Mouse (Mus musculus) kidney, embryonic 14.5 days (tissue): ENCODE data around the gene Epb41. TPM values are rescaled to one million over a fixed set of nuclear protein-coding genes. Genes with fewer than 3 reads are reported as not detected.

Experiments
- ATAC-seq: fragments of 200-750 bp; cut with Nextera tagmentation; 2 replicates; pipeline ENCODE4 v1.8.0; 2017; ENCODE audit warnings: moderate number of reproducible peaks, mild to moderate bottlenecking, moderate TSS enrichment, moderate library complexity; ENCODE audit not compliant: low FRiP score, low TSS enrichment
- H3K27ac ChIP-seq: fragments of 300-500 bp; sonication (generic); 2 replicates; pipeline ENCODE4 v1.5.1; 2014; ENCODE audit warnings: low read depth, mild to moderate bottlenecking, low read length, moderate library complexity, mixed read lengths
- H3K27me3 ChIP-seq: fragments of 300-500 bp; sonication (generic); 2 replicates; pipeline ENCODE4 v1.6.1; 2014; ENCODE audit warnings: mild to moderate bottlenecking, low read length; ENCODE audit not compliant: control insufficient read depth, insufficient read depth
- H3K36me3 ChIP-seq: fragments of 300-500 bp; sonication (generic); 2 replicates; pipeline ENCODE4 v1.6.1; 2014; ENCODE audit warnings: low read length, mixed read lengths; ENCODE audit not compliant: control insufficient read depth, insufficient read depth
- H3K4me1 ChIP-seq: fragments of 300-500 bp; sonication (generic); 2 replicates; pipeline ENCODE4 v1.6.1; 2014; ENCODE audit warnings: low read length, mixed read lengths; ENCODE audit not compliant: control insufficient read depth, insufficient read depth
- H3K4me2 ChIP-seq: fragments of 300-500 bp; sonication (generic); replicated peaks from 2 replicates; pipeline ENCODE4 v1.6.1; 2014; ENCODE audit warnings: low read depth, mild to moderate bottlenecking, low read length
- H3K4me3 ChIP-seq: fragments of 300-500 bp; sonication (generic); 2 replicates; pipeline ENCODE4 v1.5.1; 2014; ENCODE audit warnings: mild to moderate bottlenecking, low read length
- H3K9ac ChIP-seq: fragments of 300-500 bp; sonication (generic); 2 replicates; pipeline ENCODE4 v1.6.1; 2014; ENCODE audit warnings: low read depth, mild to moderate bottlenecking, low read length, moderate library complexity
- H3K9me3 ChIP-seq: fragments of 300-500 bp; sonication (generic); 2 replicates; pipeline ENCODE4 v1.6.1; 2016; ENCODE audit warnings: low read length; ENCODE audit not compliant: control insufficient read depth
- WGBS: fragments of 180-500 bp; shearing (Covaris S2); extraction: QIAGEN DNeasy Blood & Tissue Kit; methylation state at CpG from one replicate; pipeline ENCODE4 v1.1.7; 2014; 5-methylcytosine and 5-hydroxymethylcytosine counted together
- polyA plus RNA-seq: library from polyadenylated mRNA; unstranded; fragments of >200 nt; fragmentation: Nextera tagmentation; extraction: Ambion mirVana; gene quantifications from 2 replicates; pipeline ENCODE4 v1.2.1, GENCODE M21; 2014

Gene Epb41
- polyA plus RNA-seq, 1 experiment from 2014 or later = 78.5 TPM

- H3K27ac ChIP-seq = no peak overlapping the region
These were observed 2.3 kb upstream of the Epb41 start for GRCm38 (mm10) chr4:132077445-132077844.

GRCm38 (mm10) chr4:132076480-132077405 lies 1.6 kb upstream of the Epb41 start:
- peak overlapping the region; percentile 37; the same call in 1 of the 2 replicates for H3K27ac ChIP-seq
- H3K27me3 ChIP-seq = peaks cover 3% of the 10 kb centered on the region; the same call in 1 of the 2 replicates
- H3K4me3 ChIP-seq = no peak overlapping the region
- no peak overlapping the region for H3K4me2 ChIP-seq
- 0 out of 2 replicates have a peak, but pooled peaks cover 4% of the 10 kb centered on the region for H3K4me1 ChIP-seq
- H3K9me3 ChIP-seq = no peaks in the 10 kb centered on the region
- 27% methylated on average over 20 of the region's 20 CpGs for WGBS
- H3K36me3 ChIP-seq = no peaks in the 10 kb centered on the region
- ATAC-seq = no peak
- no peak overlapping the region for H3K9ac ChIP-seq

More at GRCm38 (mm10) chr4:132077445-132077844, 2.3 kb upstream of the Epb41 start:
- Histone ChIP-seq H3K4me2 (no peak overlapping the region), H3K9ac (no peak overlapping the region), H3K9me3 (no peaks in the 10 kb centered on the region), H3K4me1 (0 out of 2 replicates have a peak, but pooled peaks cover 4% of the 10 kb centered on the region), H3K4me3 (no peak overlapping the region), H3K36me3 (no peaks in the 10 kb centered on the region), H3K27me3 (peaks cover 3% of the 10 kb centered on the region; the same call in 1 of the 2 replicates)
- WGBS = 72% methylated on average over 7 of the region's 7 CpGs
- ATAC-seq = no peak

DNA sequence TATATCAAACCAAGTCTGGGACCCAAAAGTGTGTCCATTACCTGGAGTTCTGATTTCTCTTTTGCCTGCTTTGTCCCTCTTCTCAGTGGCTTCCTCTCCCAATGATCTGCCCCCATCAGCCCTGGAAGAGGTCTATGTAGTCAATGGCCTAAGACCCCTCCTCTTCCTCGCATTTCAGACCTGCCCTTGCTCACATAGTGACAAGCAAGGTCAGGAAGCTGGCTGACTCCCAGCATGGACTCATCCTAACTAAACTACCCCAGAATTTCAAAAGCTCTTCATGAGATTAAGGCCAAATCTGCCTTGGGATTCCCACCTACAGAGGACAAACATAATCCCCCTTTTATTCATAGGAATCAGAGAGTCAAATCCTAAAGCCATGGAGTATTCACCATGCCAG lies 675 bp upstream of the Epb41 start:
- no peak for ATAC-seq
- H3K9ac ChIP-seq = no peak overlapping the region
- 48% methylated on average over 1 of the region's 1 CpGs for WGBS
- H3K4me3 ChIP-seq = peak overlapping the region; percentile 80
- peak overlapping the region; percentile 100; the same call in 1 of the 2 replicates for H3K4me2 ChIP-seq
- no peaks in the 10 kb centered on the region for H3K36me3 ChIP-seq
- 0 out of 2 replicates have a peak, but pooled peaks cover 4% of the 10 kb centered on the region for H3K4me1 ChIP-seq
- H3K9me3 ChIP-seq = no peaks in the 10 kb centered on the region
- no peak overlapping the region for H3K27ac ChIP-seq
- peaks cover 3% of the 10 kb centered on the region; the same call in 1 of the 2 replicates for H3K27me3 ChIP-seq

DNA sequence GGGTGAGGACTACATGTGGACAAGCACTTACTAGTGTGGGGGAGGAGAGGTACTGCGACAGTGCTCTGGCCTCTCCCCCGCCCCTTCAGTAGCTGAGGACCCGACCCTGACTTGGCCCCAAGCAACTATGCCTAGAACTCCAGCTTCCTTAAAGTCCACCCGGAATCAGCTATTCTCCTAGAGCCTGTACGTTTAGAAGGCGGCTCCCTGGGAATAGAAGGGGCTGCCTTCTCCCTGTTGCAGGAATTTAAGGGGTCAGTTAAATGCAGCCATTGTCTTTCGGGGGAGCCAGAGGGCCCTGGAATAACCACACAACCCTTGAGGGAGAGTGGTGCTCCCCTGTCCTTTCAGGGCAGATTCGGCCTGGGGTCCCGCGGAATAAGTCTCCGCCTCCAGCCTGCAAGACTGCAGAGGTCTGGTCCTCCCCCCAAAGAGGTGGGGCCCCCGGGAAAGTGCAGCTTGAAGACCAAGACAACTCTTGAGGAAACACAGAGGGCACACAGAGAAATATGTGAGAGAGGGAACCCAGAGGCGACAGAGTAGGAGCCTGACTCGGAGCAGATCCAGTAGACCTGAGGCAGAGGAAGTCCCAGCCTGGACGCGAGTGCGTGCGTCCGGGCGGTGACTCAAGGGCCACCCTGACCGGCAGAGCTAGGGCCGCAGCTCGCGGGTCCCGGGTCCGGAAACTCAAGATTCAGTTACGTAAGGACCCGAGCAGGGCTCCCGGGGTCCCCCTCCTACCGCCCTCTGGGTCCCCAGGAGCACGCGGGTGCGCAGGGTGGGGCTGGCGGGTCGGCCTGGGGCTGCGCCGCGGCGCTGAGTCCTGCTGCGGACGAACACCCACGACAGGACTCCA lies 816 bp downstream of the Epb41 start, which contains the start of gene Gm10300:
Gene Gm10300, plus strand, starts transcription at position 621 of the 856 bp plus-strand sequence.
- 0 out of 2 replicates have a peak, but pooled peaks cover 4% of the 10 kb centered on the region for H3K4me1 ChIP-seq

GRCm38 (mm10) chr4:132072946-132073345 lies 2.2 kb downstream of the Epb41 start:
- Histone ChIP-seq H3K9ac (no peak overlapping the region), H3K27ac (no peak overlapping the region), H3K4me2 (no peak overlapping the region), H3K27me3 (peaks cover 3% of the 10 kb centered on the region; the same call in 1 of the 2 replicates), H3K4me1 (0 out of 2 replicates have a peak, but pooled peaks cover 4% of the 10 kb centered on the region), H3K9me3 (no peaks in the 10 kb centered on the region), H3K4me3 (no peak overlapping the region), H3K36me3 (no peaks in the 10 kb centered on the region)
- ATAC-seq = no peak
- 81% methylated on average over 6 of the region's 6 CpGs for WGBS

More for the DNA sequence above, 816 bp downstream of the Epb41 start, which contains the start of gene Gm10300:
- H3K9me3 ChIP-seq = no peaks in the 10 kb centered on the region
- peak within 1 kb of the TSS; percentile 100 for H3K4me2 ChIP-seq
- no peaks in the 10 kb centered on the region for H3K36me3 ChIP-seq
- under 1% methylated on average over 42 of the region's 42 CpGs for WGBS
- H3K4me3 ChIP-seq = peak within 1 kb of the TSS; percentile 80
- peaks cover 3% of the 10 kb centered on the region; the same call in 1 of the 2 replicates for H3K27me3 ChIP-seq
- H3K9ac ChIP-seq = peak within 1 kb of the TSS; percentile 78
- H3K27ac ChIP-seq = peak within 1 kb of the TSS; percentile 47; the same call in 1 of the 2 replicates
- ATAC-seq = peak; percentile 40

- Histone ChIP-seq H3K4me1 (0 out of 2 replicates have a peak, but pooled peaks cover 3% of the 10 kb centered on the region), H3K27me3 (peaks cover 3% of the 10 kb centered on the region; the same call in 1 of the 2 replicates), H3K9ac (no peak overlapping the region), H3K4me2 (no peak overlapping the region), H3K9me3 (no peaks in the 10 kb centered on the region), H3K4me3 (no peak overlapping the region), H3K36me3 (no peaks in the 10 kb centered on the region), H3K27ac (no peak overlapping the region)
- no peak for ATAC-seq
- 77% methylated on average over 3 of the region's 3 CpGs for WGBS
These were observed 3.0 kb downstream of the Epb41 start for GRCm38 (mm10) chr4:132072156-132072555.

DNA sequence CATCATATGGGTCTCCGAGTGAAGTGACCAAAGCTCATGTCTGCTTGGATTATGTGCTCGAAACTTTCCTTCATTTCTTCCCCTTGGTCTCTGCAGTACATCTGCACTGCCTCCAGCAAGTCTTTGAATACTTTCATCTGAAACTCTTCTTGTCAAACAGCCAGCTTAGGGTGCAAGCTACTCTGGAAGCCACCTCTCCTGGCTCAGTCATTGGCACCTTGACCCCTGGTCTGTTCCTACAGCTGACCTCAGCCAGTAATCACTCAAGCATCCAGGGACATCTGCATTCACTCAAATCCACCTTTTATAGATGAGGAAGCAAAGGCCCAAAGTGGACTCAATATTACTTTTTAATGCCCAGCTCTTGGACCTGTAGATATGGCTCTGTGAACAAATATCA lies 3.4 kb downstream of the Epb41 start:
- no peaks in the 10 kb centered on the region for H3K4me1 ChIP-seq
- H3K27ac ChIP-seq = no peak overlapping the region
- H3K9ac ChIP-seq = no peak overlapping the region
- no peaks in the 10 kb centered on the region for H3K9me3 ChIP-seq
- H3K4me2 ChIP-seq = no peak overlapping the region
- 89% methylated on average over 2 of the region's 2 CpGs for WGBS
- ATAC-seq = no peak
- H3K4me3 ChIP-seq = no peak overlapping the region
- H3K27me3 ChIP-seq = peaks cover 3% of the 10 kb centered on the region; the same call in 1 of the 2 replicates
- no peaks in the 10 kb centered on the region for H3K36me3 ChIP-seq

DNA sequence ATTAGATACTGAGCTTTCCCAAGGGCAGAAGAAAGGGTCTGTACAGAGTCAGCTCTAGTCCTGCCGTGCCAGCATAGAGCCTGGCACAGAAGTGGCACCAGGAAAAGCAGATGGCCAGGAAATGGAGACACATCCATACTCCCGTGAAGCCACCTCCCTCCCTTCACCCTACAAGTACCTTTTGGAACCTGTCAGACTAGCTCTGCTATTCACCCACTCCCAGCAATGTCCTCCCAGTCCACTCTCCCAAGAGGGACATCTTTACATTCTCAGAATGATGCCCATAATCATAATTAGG lies 7.2 kb downstream of the Epb41 start:
- no peaks in the 10 kb centered on the region; the same call in 1 of the 2 replicates for H3K27me3 ChIP-seq
- no peak for ATAC-seq
- H3K36me3 ChIP-seq = no peaks in the 10 kb centered on the region
- WGBS = 70% methylated on average over 2 of the region's 2 CpGs
- no peak overlapping the region for H3K4me3 ChIP-seq
- no peak overlapping the region for H3K4me2 ChIP-seq
- no peak overlapping the region for H3K27ac ChIP-seq
- H3K9ac ChIP-seq = no peak overlapping the region
- peaks cover 6% of the 10 kb centered on the region; the same call in 1 of the 2 replicates for H3K4me1 ChIP-seq
- no peaks in the 10 kb centered on the region for H3K9me3 ChIP-seq
